Mouse (Mus musculus) adipose tissue, adult 10 weeks (tissue): ENCODE measurements around the gene Gtf3c5. TPM values are rescaled to one million over a fixed set of nuclear protein-coding genes. Genes with fewer than 3 reads are reported as not detected.

Experiments
- polyA plus RNA-seq: library from polyadenylated mRNA; stranded (reverse); fragments of 350-450 nt; fragmentation: Illumina TruSeq; extraction: RNeasy Lipid Tissue Mini Kit (QIAGEN cat#74804); gene quantifications from one replicate; pipeline ENCODE4 v1.2.3, GENCODE M21; 2014; ENCODE audit warnings: low read depth, low replicate concordance

Gtf3c5 gene
- 14.5 TPM for polyA plus RNA-seq

DNA sequence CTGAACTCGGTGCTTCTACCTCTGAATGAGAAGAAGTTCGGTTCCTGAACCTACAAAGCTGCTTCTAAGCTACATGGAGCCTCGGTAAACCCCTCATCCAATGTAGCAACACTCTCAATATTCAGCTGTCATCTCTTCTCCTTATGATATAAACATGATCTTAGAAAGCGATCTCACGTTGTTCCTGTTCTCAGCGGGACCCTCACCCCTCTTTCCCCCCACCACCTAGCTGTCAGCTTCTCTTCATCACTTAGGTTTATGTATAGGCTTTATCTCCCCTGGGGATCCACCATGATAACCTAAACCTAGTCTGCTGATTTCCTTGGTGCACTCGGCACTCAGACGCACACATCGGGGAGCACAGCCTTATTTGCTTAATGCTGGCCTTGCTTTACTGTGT, at the start of gene Gtf3c5:
Gene Gtf3c5, minus strand, starts transcription at position 101 of the 400 bp plus-strand sequence.

GRCm38 (mm10) chr2:28621664-28622171, 38.2 kb upstream of the Gtf3c5 start, which contains the start of gene Gfi1b:
TSS of gene Gfi1b (minus strand) at chr2:28621982.

DNA sequence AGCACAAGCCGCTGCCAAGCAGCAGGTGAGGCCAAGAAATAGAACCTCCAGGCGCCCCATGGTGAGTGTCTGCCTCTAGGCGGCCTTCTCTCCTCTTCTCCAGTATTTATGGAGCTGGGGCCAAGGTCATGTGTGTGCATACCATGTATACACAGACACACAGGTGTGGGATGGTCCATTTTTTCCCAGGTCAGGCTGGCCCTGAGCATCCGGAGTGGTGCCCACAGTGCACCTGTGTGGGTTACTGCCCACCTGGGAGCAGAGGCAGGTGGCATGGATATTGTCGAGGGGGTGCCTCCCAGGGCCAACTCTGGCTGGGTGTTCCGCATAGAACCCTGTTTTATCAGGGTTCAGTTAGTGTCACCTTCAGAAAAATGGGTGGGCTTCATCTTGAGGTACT, 20.2 kb downstream of the Gtf3c5 start, which contains the start of gene Cel:
Gene Cel, minus strand, starts transcription at position 101 of the 400 bp plus-strand sequence.

Other genes with a start within 250 kb of the Gtf3c5 start
- gene Ppp1r26, start 137.0 kb downstream of the Gtf3c5 start, polyA plus RNA-seq: 5.2 TPM
- 6.0 TPM for gene 1700007K13Rik, start 117.4 kb downstream of the Gtf3c5 start, polyA plus RNA-seq
- 22.5 TPM for gene Mrps2, start 115.7 kb downstream of the Gtf3c5 start, polyA plus RNA-seq
- gene Gbgt1, start 86.9 kb downstream of the Gtf3c5 start, polyA plus RNA-seq: 3.9 TPM
- 1.3 TPM for gene Gm10134, start 77.7 kb downstream of the Gtf3c5 start, polyA plus RNA-seq
- 52.8 TPM for gene Ralgds, start 70.6 kb downstream of the Gtf3c5 start, polyA plus RNA-seq
- gene Cel, start 20.3 kb downstream of the Gtf3c5 start, polyA plus RNA-seq: 0.63 TPM
- gene Gfi1b, start 38.2 kb upstream of the Gtf3c5 start, polyA plus RNA-seq: 2.0 TPM
- gene Tsc1, start 57.5 kb upstream of the Gtf3c5 start, polyA plus RNA-seq: 26.4 TPM
- 20.4 TPM for gene Spaca9, start 116.0 kb upstream of the Gtf3c5 start, polyA plus RNA-seq
- 9.2 TPM for gene Ak8, start 116.4 kb upstream of the Gtf3c5 start, polyA plus RNA-seq